Mouse (Mus musculus): Measurements from ENCODE around the gene Aldh8a1. TPM values are rescaled to one million over a fixed set of nuclear protein-coding genes. Genes with fewer than 3 reads are reported as not detected.

Aldh8a1 gene
- polyA plus RNA-seq, 1 experiment from 2014 or later = 4.5 TPM

DNA sequence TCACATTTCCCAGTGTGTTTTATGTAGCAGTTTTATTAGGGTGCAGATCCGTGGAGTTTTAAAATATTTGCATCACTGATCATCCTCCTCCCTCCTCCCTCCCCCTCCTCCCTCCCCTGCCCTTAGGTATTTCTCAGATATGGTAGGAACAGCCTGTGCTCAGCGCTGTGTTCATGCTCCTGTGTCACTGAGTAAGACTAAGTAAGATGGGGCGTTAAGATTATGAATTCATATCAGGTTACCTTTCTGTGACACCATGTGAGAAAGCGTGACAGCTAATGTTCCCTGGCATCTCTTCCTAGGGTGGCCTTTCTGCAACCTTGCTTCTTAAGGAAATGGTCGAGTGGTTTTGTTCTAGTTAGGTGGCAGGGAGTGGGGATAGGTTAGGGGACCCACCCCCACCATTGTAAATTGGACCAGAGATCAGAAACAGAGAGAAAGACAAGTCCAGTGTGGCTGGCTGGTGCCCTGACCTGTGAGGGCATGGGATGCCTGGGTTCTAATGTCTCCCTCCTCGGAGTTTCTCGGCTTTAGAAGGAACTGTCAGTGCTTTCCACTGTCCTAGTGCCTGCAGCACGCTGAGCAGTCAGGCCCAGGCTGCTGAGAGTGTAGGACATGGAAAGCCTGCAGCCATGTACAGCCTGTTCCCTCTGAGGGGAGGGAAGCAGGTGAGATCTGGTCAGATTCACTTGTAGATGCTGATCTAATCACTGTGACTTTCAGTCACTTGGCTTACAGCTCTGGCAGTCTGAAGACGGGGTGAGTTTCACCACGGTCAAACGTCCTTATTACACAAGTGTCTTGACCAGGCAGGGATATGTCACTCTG is 28.8 kb downstream of the Aldh8a1 start:
- WGBS = 34% methylated on average over 11 of the region's 11 CpGs
- Histone ChIP-seq H3K4me1 (ENCODE audit: insufficient read depth, low read length) (peaks cover 12% of the 10 kb centered on the region), H3K9me3 (ENCODE audit: low read length) (no peaks in the 10 kb centered on the region), H3K27me3 (ENCODE audit: insufficient read depth, low read length) (no peaks in the 10 kb centered on the region), H3K36me3 (ENCODE audit: insufficient read depth, low read length) (no peaks in the 10 kb centered on the region), H3K4me3 (ENCODE audit: low read length) (no peak overlapping the region), H3K9ac (replicated peaks; ENCODE audit: low read length) (no peak overlapping the region), H3K27ac (ENCODE audit: low read length) (peak overlapping the region; percentile 89), H3K4me2 (replicated peaks; ENCODE audit: low read depth, low read length) (no peak overlapping the region)
- ATAC-seq (ENCODE audit: low FRiP score, low TSS enrichment) = peak; percentile 93

DNA sequence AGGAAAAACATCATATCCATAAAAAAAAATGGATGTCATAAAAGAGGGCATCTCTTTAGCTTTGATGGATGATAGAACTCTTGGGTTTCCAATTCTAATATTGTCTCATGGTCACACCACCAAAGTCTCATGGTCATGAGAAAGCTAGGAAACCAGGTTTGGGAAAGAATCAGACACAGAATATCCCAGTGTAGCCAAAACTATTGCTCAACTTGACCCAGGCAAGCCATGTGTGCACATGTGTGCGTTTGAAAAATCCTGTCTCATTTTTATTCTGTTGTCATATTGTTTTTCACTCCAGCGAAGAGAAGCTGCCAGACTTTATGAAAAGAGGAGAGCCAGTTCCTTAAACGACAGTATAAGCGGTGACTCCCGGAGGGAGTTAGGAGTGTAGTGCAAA is 33.6 kb downstream of the Aldh8a1 start:
- no peaks in the 10 kb centered on the region for H3K9me3 ChIP-seq (ENCODE audit: low read length)
- H3K9ac ChIP-seq (replicated peaks; ENCODE audit: low read length) = no peak overlapping the region
- no peak overlapping the region for H3K4me3 ChIP-seq (ENCODE audit: low read length)
- ATAC-seq (ENCODE audit: low FRiP score, low TSS enrichment) = no peak
- H3K36me3 ChIP-seq (ENCODE audit: insufficient read depth, low read length) = no peaks in the 10 kb centered on the region
- H3K4me1 ChIP-seq (ENCODE audit: insufficient read depth, low read length) = 0 out of 2 replicates have a peak, but pooled peaks cover 5% of the 10 kb centered on the region
- WGBS = 77% methylated on average over 5 of the region's 5 CpGs
- no peak overlapping the region for H3K4me2 ChIP-seq (replicated peaks; ENCODE audit: low read depth, low read length)
- H3K27ac ChIP-seq (ENCODE audit: low read length) = no peak overlapping the region
- H3K27me3 ChIP-seq (ENCODE audit: insufficient read depth, low read length) = no peaks in the 10 kb centered on the region

GRCm38 (mm10) chr10:21411621-21412205 is 34.6 kb downstream of the Aldh8a1 start:
- no peak for ATAC-seq (ENCODE audit: low FRiP score, low TSS enrichment)
- Histone ChIP-seq H3K27me3 (ENCODE audit: insufficient read depth, low read length) (no peaks in the 10 kb centered on the region), H3K9ac (replicated peaks; ENCODE audit: low read length) (no peak overlapping the region), H3K36me3 (ENCODE audit: insufficient read depth, low read length) (no peaks in the 10 kb centered on the region), H3K27ac (ENCODE audit: low read length) (no peak overlapping the region), H3K4me2 (replicated peaks; ENCODE audit: low read depth, low read length) (no peak overlapping the region), H3K4me3 (ENCODE audit: low read length) (no peak overlapping the region), H3K9me3 (ENCODE audit: low read length) (no peaks in the 10 kb centered on the region), H3K4me1 (ENCODE audit: insufficient read depth, low read length) (no peaks in the 10 kb centered on the region)
- 74% methylated on average over 6 of the region's 6 CpGs for WGBS

GRCm38 (mm10) chr10:21415031-21415430 is 37.9 kb downstream of the Aldh8a1 start:
- H3K9me3 ChIP-seq (ENCODE audit: low read length) = no peaks in the 10 kb centered on the region
- H3K4me1 ChIP-seq (ENCODE audit: insufficient read depth, low read length) = no peaks in the 10 kb centered on the region
- H3K4me3 ChIP-seq (ENCODE audit: low read length) = no peak overlapping the region
- no peak overlapping the region for H3K27ac ChIP-seq (ENCODE audit: low read length)
- no peak overlapping the region for H3K4me2 ChIP-seq (replicated peaks; ENCODE audit: low read depth, low read length)
- H3K9ac ChIP-seq (replicated peaks; ENCODE audit: low read length) = no peak overlapping the region
- H3K27me3 ChIP-seq (ENCODE audit: insufficient read depth, low read length) = no peaks in the 10 kb centered on the region
- ATAC-seq (ENCODE audit: low FRiP score, low TSS enrichment) = no peak
- WGBS = 74% methylated on average over 4 of the region's 4 CpGs
- no peaks in the 10 kb centered on the region for H3K36me3 ChIP-seq (ENCODE audit: insufficient read depth, low read length)

- 88% methylated on average over 5 of the region's 5 CpGs for WGBS
- H3K36me3 ChIP-seq (ENCODE audit: insufficient read depth, low read length) = no peaks in the 10 kb centered on the region
- H3K27me3 ChIP-seq (ENCODE audit: insufficient read depth, low read length) = no peaks in the 10 kb centered on the region
- H3K9me3 ChIP-seq (ENCODE audit: low read length) = no peaks in the 10 kb centered on the region
- no peaks in the 10 kb centered on the region for H3K4me1 ChIP-seq (ENCODE audit: insufficient read depth, low read length)
- H3K27ac ChIP-seq (ENCODE audit: low read length) = no peak overlapping the region
- no peak overlapping the region for H3K4me2 ChIP-seq (replicated peaks; ENCODE audit: low read depth, low read length)
- H3K4me3 ChIP-seq (ENCODE audit: low read length) = no peak overlapping the region
- H3K9ac ChIP-seq (replicated peaks; ENCODE audit: low read length) = no peak overlapping the region
- no peak for ATAC-seq (ENCODE audit: low FRiP score, low TSS enrichment)
Observed at GRCm38 (mm10) chr10:21416184-21416583, 39.1 kb downstream of the Aldh8a1 start.

DNA sequence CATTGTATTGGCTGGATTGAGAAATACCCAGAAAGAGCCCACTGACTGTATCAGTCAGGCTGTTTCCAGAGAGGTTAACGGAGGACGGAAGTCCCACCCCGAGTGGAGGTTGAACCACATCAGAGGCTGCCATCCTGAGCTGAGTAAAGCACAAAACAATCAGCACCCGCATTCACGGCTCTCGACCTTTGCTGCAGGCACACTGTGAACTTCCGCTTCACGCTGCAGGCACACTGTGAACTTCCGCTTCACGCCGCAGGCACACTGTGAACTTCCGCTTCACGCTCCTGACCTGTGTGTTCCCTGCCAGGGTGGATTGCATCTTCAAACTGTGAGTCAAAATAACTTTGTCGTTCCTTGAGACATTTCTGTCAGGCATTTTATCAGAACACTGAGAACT is 42.1 kb downstream of the Aldh8a1 start:
- WGBS = 86% methylated on average over 14 of the region's 14 CpGs
- Histone ChIP-seq H3K4me3 (ENCODE audit: low read length) (no peak overlapping the region), H3K27ac (ENCODE audit: low read length) (no peak overlapping the region), H3K4me2 (replicated peaks; ENCODE audit: low read depth, low read length) (no peak overlapping the region), H3K9me3 (ENCODE audit: low read length) (no peaks in the 10 kb centered on the region), H3K4me1 (ENCODE audit: insufficient read depth, low read length) (no peaks in the 10 kb centered on the region), H3K9ac (replicated peaks; ENCODE audit: low read length) (no peak overlapping the region), H3K27me3 (ENCODE audit: insufficient read depth, low read length) (no peaks in the 10 kb centered on the region), H3K36me3 (ENCODE audit: insufficient read depth, low read length) (no peaks in the 10 kb centered on the region)
- no peak for ATAC-seq (ENCODE audit: low FRiP score, low TSS enrichment)

GRCm38 (mm10) chr10:21420457-21421424 is 43.6 kb downstream of the Aldh8a1 start:
- Histone ChIP-seq H3K4me3 (ENCODE audit: low read length) (no peak overlapping the region), H3K27ac (ENCODE audit: low read length) (no peak overlapping the region), H3K9me3 (ENCODE audit: low read length) (no peaks in the 10 kb centered on the region), H3K9ac (replicated peaks; ENCODE audit: low read length) (no peak overlapping the region), H3K4me1 (ENCODE audit: insufficient read depth, low read length) (no peaks in the 10 kb centered on the region), H3K27me3 (ENCODE audit: insufficient read depth, low read length) (no peaks in the 10 kb centered on the region), H3K4me2 (replicated peaks; ENCODE audit: low read depth, low read length) (no peak overlapping the region), H3K36me3 (ENCODE audit: insufficient read depth, low read length) (no peaks in the 10 kb centered on the region)
- WGBS = 63% methylated on average over 24 of the region's 24 CpGs
- no peak for ATAC-seq (ENCODE audit: low FRiP score, low TSS enrichment)

- no peak overlapping the region for H3K4me3 ChIP-seq (ENCODE audit: low read length)
- no peaks in the 10 kb centered on the region for H3K9me3 ChIP-seq (ENCODE audit: low read length)
- ATAC-seq (ENCODE audit: low FRiP score, low TSS enrichment) = no peak
- H3K9ac ChIP-seq (replicated peaks; ENCODE audit: low read length) = no peak overlapping the region
- WGBS = 44% methylated on average over 3 of the region's 3 CpGs
- no peaks in the 10 kb centered on the region for H3K4me1 ChIP-seq (ENCODE audit: insufficient read depth, low read length)
- no peaks in the 10 kb centered on the region for H3K27me3 ChIP-seq (ENCODE audit: insufficient read depth, low read length)
- H3K36me3 ChIP-seq (ENCODE audit: insufficient read depth, low read length) = no peaks in the 10 kb centered on the region
- no peak overlapping the region; the same call in 1 of the 2 replicates for H3K27ac ChIP-seq (ENCODE audit: low read length)
- H3K4me2 ChIP-seq (replicated peaks; ENCODE audit: low read depth, low read length) = no peak overlapping the region
Observed at GRCm38 (mm10) chr10:21426515-21426914, 49.4 kb downstream of the Aldh8a1 start.

- ATAC-seq (ENCODE audit: low FRiP score, low TSS enrichment) = no peak
- WGBS = 69% methylated on average over 6 of the region's 6 CpGs
- H3K27ac ChIP-seq (ENCODE audit: low read length) = no peak overlapping the region
Observed at GRCm38 (mm10) chr10:21427996-21428395, 50.9 kb downstream of the Aldh8a1 start.

More at GRCm38 (mm10) chr10:21427996-21428395, 50.9 kb downstream of the Aldh8a1 start:
- no peaks in the 10 kb centered on the region for H3K4me1 ChIP-seq (ENCODE audit: insufficient read depth, low read length)
- no peak overlapping the region for H3K9ac ChIP-seq (replicated peaks; ENCODE audit: low read length)
- no peak overlapping the region for H3K4me2 ChIP-seq (replicated peaks; ENCODE audit: low read depth, low read length)
- no peaks in the 10 kb centered on the region for H3K9me3 ChIP-seq (ENCODE audit: low read length)
- no peaks in the 10 kb centered on the region for H3K36me3 ChIP-seq (ENCODE audit: insufficient read depth, low read length)
- no peaks in the 10 kb centered on the region for H3K27me3 ChIP-seq (ENCODE audit: insufficient read depth, low read length)
- no peak overlapping the region for H3K4me3 ChIP-seq (ENCODE audit: low read length)

Data from kidney, embryonic 16.5 days (tissue).